Mouse (Mus musculus) erythroblast, adult 5-6 weeks (primary cell): ENCODE results near the gene Jam3. TPM values are rescaled to one million over a fixed set of nuclear protein-coding genes. Genes with fewer than 3 reads are reported as not detected.

Experiments
- ATAC-seq: replicated peaks from 2 replicates; pipeline ENCODE4 v1.8.0; 2016; ENCODE audit warnings: moderate number of reproducible peaks, mild to moderate bottlenecking, moderate TSS enrichment, inconsistent platforms; ENCODE audit not compliant: poor library complexity, low FRiP score, severe bottlenecking
- total RNA-seq, 2 experiments: library from RNA; stranded (forward) in 1 of 2; stranded (reverse) in 1 of 2; fragments of 150-400 nt in 1 of 2; fragments of 200-764, 138-1000 nt in 1 of 2; gene quantifications; 2 replicates each; pipeline versions ENCODE4 v1.2.3 to v1.2.4; 2015 to 2017; ENCODE audit warnings: low replicate concordance in 2 of 2

The Jam3 gene
- total RNA-seq, 2 experiments from 2014 or later, result 0.60 TPM; not detected in 1

DNA sequence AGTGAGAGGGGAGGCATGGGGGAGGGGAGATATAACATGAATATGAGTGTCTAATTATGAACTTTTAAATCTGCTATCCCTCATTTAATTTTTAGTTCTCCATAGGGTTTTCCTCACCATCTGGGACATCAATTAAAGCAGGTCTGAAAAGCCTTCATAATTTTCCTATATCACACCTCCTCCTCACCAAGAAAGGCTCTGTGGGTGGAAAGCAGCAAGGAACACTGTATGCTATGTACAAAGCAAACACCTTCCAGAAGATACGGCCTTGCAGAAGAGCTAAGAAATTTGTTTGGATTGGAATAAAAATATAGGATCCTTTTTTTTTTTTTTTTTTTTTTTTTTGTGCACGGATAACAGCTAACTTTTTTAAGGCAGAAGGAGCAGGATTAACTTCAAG, 31.3 kb downstream of the Jam3 start:
- ATAC-seq, result no peak

DNA sequence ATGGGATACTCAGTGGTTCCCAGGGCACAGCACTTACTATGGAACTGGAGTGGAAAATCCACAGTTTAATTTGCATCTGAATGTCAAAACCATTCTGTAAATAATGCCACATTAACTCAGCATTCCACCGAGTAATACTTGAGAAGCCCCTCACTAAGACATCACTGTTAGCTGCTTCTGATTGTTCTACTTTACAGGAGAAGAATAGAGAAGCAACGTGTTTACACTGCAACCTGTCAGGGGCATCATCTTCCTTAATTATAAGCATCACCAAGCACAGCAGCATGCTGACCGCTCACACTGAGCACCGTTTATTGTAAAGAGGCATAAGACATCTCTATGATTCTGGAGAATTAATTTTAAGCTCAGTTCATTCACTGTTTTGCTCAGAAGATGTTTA, 32.3 kb downstream of the Jam3 start:
- no peak for ATAC-seq

DNA sequence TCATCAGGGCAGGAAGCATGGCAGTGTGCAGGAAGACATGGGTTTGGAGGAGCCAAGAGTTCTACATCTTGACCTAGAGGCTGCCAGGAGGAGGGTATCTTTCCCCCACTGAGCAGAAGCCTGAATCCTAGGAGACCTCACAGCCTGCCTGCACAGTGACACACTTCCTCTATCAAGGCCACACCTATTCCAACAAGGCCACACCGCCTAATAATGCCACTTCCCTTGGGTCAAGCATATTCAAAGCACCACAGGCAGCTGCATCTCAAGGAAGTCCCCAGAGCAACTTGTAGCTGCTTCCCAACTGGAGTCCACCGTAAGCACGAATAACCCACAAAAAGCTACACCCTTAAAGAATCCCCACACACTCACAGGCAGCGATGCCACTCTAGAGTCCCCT, 33.1 kb downstream of the Jam3 start:
- ATAC-seq, result no peak

DNA sequence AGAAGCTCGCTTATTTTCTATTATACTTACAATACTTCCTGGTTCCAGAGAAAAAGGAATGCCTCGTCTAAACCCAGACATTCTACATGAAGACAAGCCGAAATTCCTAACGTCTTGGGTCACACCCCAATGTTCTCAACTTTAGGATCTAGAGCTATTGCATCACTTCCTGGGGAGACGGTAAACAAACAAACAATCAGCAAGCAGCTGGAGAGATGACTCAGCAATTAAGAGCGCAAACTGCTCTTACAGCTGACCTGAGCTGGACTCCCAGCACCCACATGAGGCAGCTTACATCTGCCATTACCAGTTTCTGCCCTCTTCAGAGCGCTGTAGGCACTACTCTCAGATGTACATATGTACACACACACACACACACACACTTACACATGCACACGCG, 34.0 kb downstream of the Jam3 start:
- ATAC-seq, result no peak

DNA sequence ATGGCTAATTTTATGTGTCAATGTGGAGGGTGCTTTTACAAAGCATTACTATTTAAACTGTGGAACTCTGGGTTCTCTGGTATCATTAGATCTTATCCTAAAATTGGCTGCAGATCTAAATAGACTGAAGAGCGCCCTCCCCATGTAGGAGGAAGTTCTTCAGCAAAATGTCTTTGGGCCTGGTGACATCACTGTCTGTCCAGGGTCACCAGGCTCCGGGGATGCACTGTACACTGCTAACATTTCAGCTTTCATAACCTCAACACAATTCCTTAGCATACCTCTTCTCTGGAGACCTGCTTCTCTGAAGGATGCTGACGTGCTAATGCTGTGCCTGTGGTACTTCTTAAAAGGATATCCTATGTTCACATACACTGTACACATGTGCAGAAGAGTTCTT, 43.5 kb downstream of the Jam3 start:
- ATAC-seq, result no peak

DNA sequence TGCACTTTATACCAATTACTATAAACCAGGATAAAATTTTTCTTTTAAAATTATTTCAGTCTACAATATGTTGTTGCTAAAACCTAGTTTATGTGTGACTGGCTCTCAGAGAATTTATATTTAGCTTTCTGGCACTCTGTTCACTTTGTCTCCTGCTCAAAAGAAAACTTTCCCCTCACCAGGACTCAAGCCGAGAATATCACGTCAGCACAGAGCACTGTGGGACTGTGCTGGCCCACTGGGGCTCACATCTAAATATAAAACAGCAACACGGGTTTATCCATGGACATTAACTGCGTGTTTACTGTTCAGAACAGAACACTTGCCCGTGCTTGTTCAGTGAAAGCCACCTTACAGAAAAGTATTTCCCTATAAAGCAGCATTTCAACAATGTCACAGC, 44.5 kb downstream of the Jam3 start:
- no peak for ATAC-seq

DNA sequence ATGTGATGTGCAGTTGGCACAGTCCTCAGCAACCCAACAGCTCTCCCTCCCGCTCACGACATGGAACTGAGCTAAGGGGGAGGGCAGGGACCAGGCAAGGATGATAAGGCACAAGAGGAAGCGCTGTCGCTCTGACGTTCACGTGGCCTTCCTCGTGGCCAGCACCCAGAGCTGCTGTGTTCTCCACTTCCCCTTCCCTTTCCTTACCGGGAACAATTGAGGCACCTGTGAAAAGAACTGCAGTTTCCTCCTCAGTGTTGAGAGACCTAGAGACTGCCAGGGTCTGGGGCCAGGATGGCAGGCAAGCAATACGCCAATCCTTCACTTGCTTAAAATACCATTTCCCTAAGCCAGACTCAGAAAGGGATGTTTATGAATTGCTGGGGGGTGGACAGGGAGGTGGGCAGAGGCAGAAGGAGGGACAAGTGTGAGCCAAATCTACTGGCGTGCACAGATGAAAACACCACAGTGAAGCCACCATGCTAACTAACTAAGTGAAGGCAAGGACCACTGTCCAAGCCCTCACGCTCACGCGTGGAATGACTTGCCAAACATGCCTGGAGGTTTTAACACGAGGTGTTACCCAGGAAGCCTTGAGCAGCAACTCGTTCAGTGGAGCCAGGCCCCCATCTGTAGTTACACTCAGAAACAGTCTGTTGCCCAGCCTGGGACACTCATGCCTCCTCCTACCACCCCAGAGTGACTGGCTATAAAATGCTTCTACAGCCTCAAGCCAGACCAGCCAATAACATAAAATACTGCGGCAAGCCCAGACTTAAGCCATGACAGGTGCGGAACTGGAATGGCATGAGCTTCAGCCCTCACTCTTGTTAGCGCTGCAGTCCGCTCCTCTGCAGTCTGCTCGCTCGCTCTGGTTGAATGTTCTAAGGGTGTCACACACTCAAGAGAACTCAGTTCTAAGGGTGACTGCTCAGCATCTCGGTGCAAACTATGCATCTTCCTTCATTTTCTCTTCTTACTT, 45.4 kb downstream of the Jam3 start:
- ATAC-seq, result no peak

DNA sequence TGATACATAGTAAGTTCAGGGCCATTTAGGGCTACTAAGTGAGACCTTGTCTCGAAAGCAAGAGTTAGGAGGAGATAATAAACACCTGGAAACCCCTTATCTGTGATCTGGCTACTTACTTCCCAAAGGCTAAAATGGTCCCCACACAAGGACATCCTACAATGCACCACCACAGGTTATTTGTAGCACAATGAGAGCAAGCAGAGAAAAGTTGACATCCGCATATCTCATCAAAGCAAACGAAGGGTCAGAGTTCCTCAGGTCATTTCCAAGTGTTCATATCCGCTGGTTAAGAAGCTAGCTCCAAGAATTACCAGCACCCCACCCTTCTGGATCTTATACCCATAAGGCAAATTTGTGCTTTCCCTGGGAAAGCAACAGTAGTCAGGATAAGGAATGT, 46.8 kb downstream of the Jam3 start:
- ATAC-seq, result no peak

DNA sequence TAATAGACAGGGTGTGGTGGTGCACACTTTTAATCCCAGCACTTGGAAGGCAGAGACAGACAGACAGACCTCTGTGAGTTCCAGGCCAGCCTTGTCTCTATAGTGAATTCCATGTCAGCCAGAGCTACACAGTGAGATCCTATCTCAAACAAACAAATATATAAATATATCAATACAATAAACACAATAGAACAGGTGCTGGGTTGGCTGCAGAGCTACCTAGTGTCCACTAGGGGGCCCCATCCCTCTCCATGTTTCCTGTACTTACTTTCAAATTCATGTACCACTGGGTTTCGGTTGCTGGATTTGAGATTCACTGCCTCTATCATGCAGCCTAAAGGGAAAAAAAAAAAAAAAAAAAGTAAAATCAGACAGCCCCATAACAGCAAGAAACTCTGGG, 49.1 kb downstream of the Jam3 start:
- ATAC-seq, result no peak

DNA sequence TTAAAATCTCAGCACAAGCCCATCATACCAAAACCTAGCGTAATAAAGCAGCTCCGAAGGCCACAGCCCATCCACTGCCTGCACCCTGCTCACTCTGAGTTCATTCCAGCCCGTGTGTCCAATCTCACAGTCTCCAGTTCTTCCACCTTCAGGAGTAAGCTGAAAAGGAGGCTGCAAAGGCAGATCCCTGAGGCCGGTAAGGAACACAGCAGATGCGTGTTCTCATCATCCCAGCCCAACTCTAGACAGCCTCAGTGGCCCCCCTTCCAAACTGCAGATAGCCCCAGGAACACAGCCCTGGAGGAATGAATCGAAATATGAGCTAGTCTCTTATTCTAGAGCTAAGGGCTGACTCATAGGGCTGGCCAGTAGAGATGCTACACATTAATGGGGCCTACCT, 53.8 kb downstream of the Jam3 start:
- no peak for ATAC-seq

DNA sequence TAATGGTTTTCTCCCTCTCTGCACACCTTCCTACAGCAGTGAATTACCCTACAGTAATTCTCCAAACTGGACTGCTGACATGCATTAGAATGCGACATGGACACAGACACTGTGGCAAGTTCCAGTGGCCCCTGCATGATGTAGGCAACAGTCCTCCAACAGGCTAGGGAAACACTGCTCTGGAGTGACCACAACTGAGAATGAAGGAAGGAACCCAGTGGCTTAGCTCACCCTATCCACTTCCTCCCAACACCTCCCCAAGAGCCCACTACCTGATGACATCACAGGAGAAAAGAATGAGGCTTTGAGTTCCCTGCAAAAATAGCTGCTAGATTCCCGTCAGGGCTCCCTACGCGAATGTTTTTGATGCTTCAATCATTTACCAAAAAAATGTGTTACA, 55.7 kb downstream of the Jam3 start:
- ATAC-seq, result no peak

DNA sequence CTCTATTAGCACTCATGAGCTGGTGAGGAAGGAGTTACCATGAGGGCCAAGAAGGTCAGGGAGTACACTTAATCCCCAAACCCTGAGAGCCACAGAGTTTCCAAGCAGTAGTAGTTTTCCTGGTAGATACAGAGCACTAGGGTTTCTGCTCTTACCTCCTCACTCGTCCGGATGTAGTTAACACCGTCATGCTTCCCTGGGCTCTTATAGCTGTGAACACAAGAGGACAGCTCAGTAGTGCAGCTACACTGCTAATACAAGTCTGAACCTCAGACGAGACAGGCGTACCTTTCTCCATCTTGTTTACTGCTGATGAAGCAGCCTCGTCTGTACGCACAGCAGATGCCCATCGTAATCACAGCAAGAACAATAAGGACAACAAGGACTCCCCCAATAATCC, 56.7 kb downstream of the Jam3 start:
- ATAC-seq, result no peak

DNA sequence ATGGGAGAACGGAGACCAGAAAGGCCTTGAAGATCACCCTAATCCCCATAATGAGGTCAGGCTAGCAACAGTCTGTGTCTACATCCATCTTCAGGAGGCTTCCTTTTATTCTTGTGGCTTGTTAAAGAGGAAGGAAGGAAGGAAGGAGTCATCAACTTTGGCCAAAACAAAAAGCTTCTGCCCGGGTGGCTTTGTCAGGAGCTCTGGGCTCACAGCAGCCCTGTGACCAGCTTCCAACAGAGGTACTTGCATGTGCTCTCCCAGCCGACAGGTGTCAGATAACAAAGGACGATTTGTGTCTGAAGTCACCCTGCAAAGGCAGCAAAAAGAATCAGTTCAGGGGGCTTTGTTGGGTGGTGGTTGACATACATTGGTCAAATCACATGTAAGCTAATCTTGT, 57.1 kb downstream of the Jam3 start:
- ATAC-seq, result no peak

DNA sequence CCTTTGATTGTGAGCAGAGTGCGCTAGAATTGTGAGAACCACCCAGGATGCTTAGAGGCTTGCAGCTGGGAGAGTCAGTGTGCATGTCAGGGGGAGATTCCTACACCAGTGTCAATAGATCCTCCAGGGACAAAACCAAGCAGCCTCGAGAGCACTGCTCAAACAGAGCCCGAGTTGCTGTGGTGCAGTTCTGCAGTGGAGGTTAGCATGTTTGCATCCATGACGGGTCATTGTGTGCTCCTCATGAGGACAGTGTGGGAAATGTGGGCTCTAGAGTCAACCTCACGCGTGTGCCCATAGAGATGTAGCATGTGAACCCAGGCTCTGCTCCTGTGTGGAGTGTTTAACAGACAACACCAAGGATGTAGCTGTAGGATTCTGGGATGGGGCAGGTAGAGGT, 62.3 kb downstream of the Jam3 start:
- ATAC-seq, result no peak

DNA sequence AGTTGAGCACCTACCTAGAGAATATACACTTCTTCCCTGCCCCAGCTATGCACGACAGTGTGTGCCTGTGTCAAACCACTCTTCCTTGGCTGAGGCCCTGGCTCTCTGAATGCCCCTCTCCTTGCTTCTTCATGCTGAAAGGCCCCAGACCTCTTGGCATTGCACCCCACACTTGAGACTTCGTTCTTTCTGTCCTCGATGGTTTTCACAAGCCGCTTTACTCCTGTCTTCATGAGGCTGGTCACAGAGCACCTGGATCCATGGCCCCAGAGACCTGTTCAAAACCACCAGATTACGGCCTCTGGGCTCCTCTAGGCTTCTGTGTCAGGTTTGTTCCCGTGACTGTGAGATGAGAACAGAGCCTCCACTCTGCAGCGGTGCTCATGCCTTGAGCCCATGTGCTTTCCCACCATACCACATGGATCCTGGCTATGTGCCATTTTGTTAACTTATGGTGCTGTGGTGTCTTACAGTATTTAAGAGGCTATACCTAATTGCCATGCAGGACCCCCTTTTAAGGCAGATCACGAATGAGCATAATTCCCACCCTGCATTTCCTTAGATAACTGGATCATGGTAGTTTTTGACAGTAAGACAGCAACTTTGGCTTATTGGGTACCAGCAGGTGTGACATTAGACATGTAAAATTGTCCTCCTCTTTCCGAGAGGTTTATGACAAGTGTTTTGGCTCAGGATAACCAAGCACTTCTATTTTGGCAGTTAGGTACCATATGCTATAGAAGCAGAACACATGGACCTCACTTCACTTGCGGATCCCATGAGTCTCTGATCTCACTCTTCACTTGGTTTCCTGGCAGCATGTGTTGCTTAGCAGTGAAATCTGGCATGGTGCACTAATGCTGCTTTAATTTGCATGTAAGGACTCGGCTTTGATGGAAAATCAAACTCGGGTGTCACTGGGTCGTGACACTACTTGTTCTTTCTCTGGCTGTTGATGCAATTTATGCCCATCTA, 64.1 kb downstream of the Jam3 start:
- ATAC-seq, result no peak

DNA sequence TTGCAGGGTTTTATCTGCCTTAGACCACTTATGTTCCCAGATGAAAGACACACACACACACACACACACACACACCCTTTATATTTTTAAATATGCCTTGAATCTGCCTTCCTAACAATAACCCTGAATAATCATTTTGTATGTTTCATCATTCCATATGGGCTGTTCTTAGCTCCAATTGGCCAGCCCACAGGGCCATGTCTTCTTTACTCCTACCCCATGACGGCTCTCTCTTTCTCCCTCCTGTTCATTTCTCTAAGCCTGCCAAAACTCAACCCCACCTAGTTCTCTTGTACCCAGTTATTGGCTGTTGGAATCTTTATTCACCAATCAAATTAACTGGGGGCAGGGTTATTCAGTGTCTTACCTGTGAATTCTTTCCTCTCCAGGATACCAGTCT, 65.1 kb downstream of the Jam3 start:
- no peak for ATAC-seq

DNA sequence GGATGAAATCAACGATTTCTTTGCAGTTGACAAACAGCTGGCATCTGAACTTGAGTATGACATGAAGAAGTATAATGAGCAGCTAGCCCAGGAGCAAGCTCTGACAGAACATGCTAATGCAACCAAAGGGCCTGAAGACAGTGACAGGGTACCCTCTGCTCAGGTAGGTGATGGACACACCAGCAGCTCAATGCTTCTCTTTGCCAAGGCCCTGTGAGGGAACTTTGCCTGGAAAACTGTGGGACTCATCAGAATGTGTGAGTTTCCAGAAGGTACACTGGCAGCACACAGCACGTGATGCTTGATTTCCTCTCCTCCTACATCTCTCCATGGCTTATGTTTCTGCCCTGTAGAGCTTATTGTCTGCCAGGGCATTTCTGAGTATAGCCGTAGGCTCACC, 67.8 kb downstream of the Jam3 start:
- no peak for ATAC-seq

DNA sequence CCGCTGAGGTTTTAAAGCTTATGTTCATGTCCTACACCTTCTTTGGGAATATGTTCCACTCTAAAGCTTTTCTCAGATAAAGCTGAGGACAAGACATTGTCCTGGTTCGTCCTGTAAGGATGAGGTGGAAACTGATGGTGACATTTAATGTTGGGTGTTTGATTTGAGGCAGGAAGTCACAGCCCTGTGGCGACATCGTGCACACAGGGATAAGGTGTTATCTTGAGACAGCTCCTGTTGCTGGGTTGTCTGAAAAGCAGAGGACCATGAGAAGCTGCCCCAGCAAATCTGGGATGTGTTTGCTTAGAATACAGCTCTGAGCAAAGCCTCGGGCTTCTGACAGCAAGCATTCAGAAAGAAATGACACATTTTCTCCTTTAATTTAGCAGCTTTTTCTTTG, 69.0 kb downstream of the Jam3 start:
- no peak for ATAC-seq

DNA sequence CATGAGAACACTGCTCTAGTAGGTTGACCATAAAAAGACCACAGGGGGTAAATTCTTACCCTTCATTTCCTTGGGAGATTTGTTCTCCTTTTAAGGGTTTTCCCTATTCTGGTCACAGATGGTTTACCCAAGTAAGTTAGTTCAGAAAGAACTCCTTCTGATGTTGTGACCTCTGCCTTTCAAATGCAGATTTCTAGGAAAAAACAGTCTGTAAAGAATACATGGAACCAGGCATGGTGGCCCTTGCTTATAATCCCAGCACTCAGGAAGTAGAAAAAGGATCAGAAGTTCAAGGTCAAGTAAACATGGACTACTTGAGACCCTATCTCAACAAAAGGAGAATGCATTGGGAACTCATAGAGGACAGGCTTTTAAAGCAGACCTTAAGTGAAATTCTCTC, 79.4 kb downstream of the Jam3 start:
- no peak for ATAC-seq

DNA sequence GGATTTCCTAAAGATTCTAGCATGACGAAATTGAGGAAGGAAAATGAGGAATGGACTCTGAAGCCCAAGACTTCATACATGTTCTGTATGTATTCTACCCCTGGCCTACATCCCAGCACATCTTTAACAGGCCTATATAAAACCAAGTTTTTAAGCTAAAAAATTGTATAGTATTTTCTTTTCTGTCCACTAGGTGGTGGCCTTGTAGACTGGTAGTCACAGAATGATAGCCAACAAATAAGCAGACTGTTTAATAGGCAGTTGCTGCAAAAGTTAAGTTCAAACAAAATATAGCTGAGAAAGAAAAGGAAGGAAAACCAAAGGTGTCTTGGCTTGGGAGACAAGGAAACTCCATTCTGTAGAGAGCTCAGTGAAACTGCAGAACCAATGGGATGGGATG, 80.5 kb downstream of the Jam3 start:
- no peak for ATAC-seq

DNA sequence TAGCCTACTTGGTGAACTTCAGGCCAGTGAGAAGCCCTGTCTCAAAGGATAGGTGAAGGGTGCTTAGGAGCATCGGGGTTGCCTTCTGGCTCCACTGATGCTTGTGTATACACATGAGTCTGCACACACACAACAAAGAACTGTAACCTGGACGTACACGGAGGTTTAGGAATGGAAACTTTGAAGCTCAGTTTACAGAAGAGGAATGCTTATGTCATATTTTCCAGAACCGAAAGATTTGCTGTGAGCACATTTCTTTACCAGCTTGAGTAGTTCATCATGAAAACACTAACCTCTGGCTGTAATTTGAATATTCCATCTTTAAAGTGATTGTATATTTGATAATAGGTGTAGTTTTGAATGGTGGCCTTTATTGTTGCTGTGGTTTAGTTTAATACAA, 84.3 kb downstream of the Jam3 start:
- ATAC-seq, result no peak
